Mouse (Mus musculus) ES-E14 (cell line): ENCODE data around the gene Urah.

Experiments used
- CHD2 ChIP-seq: IDR thresholded peaks from 2 replicates; pipeline ENCODE4 v1.6.1; 2014; ENCODE audit warnings: mild to moderate bottlenecking, low read depth, low read length, inconsistent platforms
- HCFC1 ChIP-seq: IDR thresholded peaks from 2 replicates; pipeline ENCODE4 v1.6.1; 2012; ENCODE audit warnings: low read length, inconsistent platforms, borderline replicate concordance; ENCODE audit not compliant: insufficient read depth
- MAFK ChIP-seq: IDR thresholded peaks from 2 replicates; pipeline ENCODE4 v1.6.1; 2014; ENCODE audit warnings: mild to moderate bottlenecking, low read depth, low read length, inconsistent platforms; ENCODE audit not compliant: insufficient read depth
- ZC3H11A ChIP-seq: IDR thresholded peaks from 2 replicates; pipeline ENCODE4 v1.6.1; 2012; ENCODE audit warnings: low read depth, mild to moderate bottlenecking, inconsistent platforms, low read length, borderline replicate concordance
- ZNF384 ChIP-seq: IDR thresholded peaks from 2 replicates; pipeline ENCODE4 v1.6.1; 2012; ENCODE audit warnings: low read depth, low read length, inconsistent platforms

DNA sequence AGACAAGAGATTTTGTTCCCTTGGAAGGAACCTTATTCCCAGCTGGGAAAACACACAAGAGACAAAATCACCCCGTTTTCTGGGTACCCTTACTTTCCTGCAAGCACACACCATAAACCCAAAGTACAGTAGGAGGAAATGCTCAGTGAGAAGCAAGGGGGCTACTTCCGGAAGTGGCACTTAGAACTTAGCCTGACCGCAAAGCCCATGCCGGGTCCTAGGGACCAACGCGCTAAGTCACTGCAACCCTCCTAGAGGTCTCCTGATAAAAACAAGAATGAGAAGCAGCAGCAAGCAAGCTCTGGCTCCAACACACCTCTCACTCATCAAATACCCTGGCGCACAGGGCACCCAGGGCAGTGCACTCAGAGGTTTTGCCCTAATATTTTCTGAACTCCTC, 44.5 kb downstream of the Urah start:
- TF ChIP-seq MAFK (no peak), CHD2 (no peak), HCFC1 (no peak), ZNF384 (no peak), ZC3H11A (no peak)
